Mouse (Mus musculus) kidney, adult 11 months (tissue): ENCODE results near the gene Clasp1.
"Not testable (repeated sequence)": the region's sequence is repeated elsewhere in the genome, so short reads cannot be mapped to it uniquely, and the experiment has no call there.

Source experiments
- DNase-seq: peaks from one replicate; pipeline ENCODE4 v3.0.0; 2022

The Clasp1 gene

DNA sequence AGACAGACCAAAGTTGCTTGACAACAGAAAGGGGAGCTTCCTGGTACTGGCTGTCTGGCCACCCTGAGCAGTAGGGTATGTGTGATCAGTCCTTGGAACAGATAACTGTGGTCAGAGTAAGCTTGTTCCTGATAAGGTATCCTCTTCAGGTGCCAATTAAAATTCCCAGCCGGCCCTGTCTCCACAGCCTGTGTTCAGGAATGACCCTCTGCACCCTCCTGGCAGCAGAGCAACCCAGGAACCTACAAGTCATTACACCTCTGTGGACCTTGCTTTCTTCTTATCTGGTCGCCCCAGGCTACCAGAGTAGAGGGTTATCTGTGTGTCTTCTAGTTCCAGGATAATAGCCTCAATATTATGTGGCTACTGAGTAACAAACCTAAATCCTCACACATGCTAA lies 206.5 kb downstream of the Clasp1 start:
- no peak for DNase-seq

- DNase-seq, result no peak
These were observed 208.8 kb downstream of the Clasp1 start for GRCm38 (mm10) chr1:118597475-118598213.

GRCm38 (mm10) chr1:118598339-118598738 lies 209.5 kb downstream of the Clasp1 start:
- DNase-seq, result no peak

GRCm38 (mm10) chr1:118613631-118614183 lies 224.8 kb downstream of the Clasp1 start:
- DNase-seq, result peak; percentile 85

- DNase-seq, result not testable (repeated sequence)
These were observed 232.2 kb downstream of the Clasp1 start for GRCm38 (mm10) chr1:118621055-118621454.

- no peak for DNase-seq
These were observed 234.0 kb downstream of the Clasp1 start for GRCm38 (mm10) chr1:118622857-118623256.

DNA sequence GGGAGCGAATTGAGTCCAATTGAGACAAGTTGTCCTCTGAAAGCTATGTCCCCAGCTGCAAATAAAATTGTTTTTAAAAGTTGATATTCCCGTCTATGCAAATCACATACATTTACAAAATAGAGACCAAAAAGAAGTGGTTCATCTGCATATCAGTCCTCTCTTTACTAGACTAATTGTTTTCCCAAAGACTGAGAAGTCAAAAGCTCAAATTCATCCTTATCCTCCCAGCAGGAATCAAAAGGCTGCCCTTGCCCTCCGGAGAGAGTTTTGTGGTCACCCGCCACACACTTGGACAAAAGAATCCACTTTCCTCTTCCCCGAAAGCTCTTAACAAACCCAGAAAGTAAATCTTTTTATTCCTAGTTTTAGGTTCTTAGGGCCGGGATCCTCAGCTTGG lies 236.6 kb downstream of the Clasp1 start:
- no peak for DNase-seq

GRCm38 (mm10) chr1:118625921-118626320 lies 237.1 kb downstream of the Clasp1 start:
- DNase-seq, result no peak

DNA sequence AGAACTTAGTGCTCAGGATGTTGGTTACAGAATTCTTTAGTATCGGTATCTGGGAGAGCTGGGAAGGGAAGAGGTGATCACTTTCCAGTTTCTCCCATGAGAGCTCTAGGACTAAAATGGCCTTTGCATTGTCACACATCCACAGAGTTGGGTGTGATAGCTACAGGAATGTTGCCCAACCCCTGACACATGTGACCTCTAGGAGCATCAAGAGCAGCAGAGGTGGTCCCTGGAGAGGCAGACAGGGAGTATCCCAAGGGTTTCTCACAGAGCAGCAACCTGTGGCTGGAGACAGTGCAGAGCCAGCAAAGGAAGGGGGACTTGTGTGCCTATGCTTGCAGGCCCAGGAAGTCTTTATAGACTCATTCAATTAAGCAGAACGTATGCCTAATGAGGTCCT lies 237.6 kb downstream of the Clasp1 start:
- DNase-seq, result no peak

DNA sequence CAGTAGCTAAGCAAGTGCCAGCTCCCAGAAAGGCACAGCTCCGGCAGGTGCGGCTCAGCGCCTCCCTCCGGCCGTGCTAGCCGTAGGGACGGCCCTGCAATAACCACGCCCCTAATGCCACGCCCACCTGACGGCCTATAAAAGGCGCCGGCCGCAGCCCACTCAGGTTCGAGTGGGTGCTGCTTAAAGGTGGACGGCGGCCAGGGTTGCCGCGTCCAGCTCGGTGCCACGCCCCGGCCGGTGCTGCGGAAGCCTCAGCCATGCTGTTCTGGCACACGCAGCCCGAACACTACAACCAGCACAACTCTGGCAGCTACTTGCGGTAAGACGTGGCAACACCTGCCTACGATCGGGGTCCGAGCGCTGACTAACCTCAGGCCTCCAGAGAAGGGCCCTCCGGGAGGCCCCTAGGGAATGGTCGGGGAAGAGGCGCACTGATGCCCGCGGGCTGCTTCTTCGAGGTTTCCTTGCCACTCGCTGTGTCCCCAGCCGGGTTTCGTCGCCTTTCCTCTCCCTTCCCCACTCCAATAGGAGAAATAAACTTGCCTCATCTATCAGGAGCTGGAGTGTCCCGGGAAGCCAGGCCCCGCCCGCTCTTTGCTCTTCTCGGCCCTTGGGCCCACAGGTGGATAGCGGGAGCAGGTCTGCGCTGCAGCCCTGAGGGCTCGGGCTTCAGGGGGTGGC lies 239.1 kb downstream of the Clasp1 start, which contains the start of gene Tfcp2l1:
Gene Tfcp2l1, plus strand, starts transcription at position 165 of the 684 bp plus-strand sequence.
- peak; percentile 94 for DNase-seq

GRCm38 (mm10) chr1:118633415-118633980 lies 244.6 kb downstream of the Clasp1 start:
- DNase-seq, result no peak

- no peak for DNase-seq
These were observed 253.6 kb downstream of the Clasp1 start for GRCm38 (mm10) chr1:118642296-118642999.

GRCm38 (mm10) chr1:118643138-118643979 lies 254.5 kb downstream of the Clasp1 start:
- DNase-seq, result peak; percentile 61

GRCm38 (mm10) chr1:118645701-118646100 lies 256.8 kb downstream of the Clasp1 start:
- DNase-seq, result no peak

- DNase-seq, result peak; percentile 64
These were observed 259.2 kb downstream of the Clasp1 start for GRCm38 (mm10) chr1:118648015-118648414.

DNA sequence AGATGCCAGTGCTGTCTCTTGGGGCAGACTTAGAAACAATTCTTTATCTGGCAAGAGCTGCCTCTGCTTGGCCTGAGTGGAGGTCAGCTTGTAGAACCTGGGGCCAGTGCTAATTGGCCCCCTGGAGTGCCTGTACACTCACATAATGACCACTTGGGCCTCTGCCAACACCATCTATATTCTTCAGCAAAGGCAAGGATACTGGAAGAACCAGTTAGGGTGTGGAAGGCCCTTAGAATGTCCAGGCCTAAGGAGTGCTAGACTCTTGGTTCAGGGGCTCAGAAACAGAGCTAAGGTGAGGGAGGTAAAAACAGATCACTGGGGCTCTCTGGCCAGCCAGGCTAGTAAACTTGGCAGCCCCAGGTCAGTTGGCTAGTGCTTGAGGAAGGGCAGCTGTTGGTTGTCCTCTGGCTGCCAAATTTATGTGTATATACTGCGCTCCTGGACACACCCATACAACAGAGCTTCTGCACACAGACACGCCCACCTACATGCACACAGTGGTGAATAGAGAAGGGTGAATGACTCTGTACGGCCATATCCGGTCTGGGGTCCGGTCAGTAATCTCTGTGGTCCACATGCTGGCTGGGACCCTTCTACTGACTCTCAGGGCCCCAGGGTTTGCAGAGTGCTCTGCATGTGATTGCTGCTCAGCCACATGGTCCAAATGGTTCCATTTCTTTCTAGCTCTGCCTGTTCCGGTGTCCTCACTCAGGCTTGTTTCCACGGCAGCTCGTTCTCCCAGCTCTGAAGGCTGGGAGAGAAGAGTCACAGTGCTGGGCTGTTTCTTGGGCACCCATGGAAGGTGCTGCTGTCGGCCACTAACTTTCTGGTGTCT lies 261.3 kb downstream of the Clasp1 start:
- DNase-seq, result peak; percentile 42

- no peak for DNase-seq
These were observed 261.9 kb downstream of the Clasp1 start for GRCm38 (mm10) chr1:118650771-118651080.

- no peak for DNase-seq
These were observed 269.9 kb downstream of the Clasp1 start for GRCm38 (mm10) chr1:118658716-118659115.

GRCm38 (mm10) chr1:118660880-118661465 lies 272.1 kb downstream of the Clasp1 start:
- DNase-seq, result peak; percentile 78
